Mouse (Mus musculus): ENCODE measurements around the gene Sprr2h. TPM values are rescaled to one million over a fixed set of nuclear protein-coding genes. Genes with fewer than 3 reads are reported as not detected.

Sprr2h gene
- 1.5 and 4.6 TPM in 2 replicates for polyA plus RNA-seq (2015; fragmentation: Nextera tagmentation; extraction: Ambion mirVana)

DNA sequence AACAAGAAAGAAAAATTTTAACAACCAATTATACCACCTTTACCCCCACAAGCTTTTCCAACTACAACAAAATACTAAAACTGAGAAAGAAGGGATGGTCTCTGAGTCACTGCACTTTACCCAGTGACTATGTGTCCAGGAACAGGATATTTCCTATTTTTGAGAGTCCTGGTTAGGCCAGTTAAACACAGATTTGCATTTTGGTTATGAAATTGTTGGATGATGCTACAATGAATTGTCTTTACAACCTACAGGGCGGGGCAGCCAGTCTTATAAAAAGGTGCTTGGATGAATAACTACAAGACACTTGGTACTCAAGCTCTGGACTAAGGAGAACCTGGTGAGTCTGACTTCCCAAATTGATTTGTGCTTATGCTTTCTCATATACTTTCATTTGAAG is at the start of gene Sprr2h:
TSS of gene Sprr2h (plus strand) at position 301 of the 400 bp plus-strand sequence.
- 82% methylated on average over 1 of the region's 1 CpGs for WGBS
- H3K27me3 ChIP-seq = no peaks in the 10 kb centered on the region
- no peak within 1 kb of the TSS for H3K27ac ChIP-seq (replicated peaks)
- no peak within 1 kb of the TSS for H3K4me2 ChIP-seq (replicated peaks)
- ATAC-seq (ENCODE audit: insufficient number of reproducible peaks, low FRiP score, low TSS enrichment, low read depth) = no peak
- H3K36me3 ChIP-seq = no peaks in the 10 kb centered on the region
- no peak within 1 kb of the TSS for H3K9ac ChIP-seq
- no peaks in the 10 kb centered on the region for H3K4me1 ChIP-seq
- no peaks in the 10 kb centered on the region for H3K9me3 ChIP-seq (replicated peaks)
- no peak within 1 kb of the TSS for H3K4me3 ChIP-seq (replicated peaks)

DNA sequence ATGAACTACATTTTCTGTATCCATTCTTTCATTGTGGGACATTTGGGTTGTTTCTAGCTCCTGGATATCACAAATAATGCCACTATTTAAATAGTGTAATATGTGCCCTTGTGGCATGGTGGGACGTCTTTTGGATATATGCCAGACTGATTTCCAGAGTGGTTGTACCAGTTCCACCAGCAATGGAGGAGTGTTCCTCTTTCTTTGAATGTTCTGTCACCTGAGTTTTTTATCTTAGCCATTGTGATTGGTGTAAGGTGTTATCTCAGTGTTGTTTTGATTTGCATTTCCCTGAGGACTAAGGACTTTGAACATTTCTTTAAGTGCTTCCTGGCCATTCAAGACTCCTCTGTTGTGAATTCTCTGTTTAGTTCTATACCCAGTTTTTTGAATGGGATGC is 49.2 kb upstream of the Sprr2h start:
- Histone ChIP-seq H3K4me2 (replicated peaks) (no peak overlapping the region), H3K27me3 (no peaks in the 10 kb centered on the region), H3K4me3 (replicated peaks) (no peak overlapping the region), H3K36me3 (no peaks in the 10 kb centered on the region), H3K27ac (replicated peaks) (no peak overlapping the region), H3K9ac (no peak overlapping the region), H3K9me3 (replicated peaks) (no peaks in the 10 kb centered on the region), H3K4me1 (no peaks in the 10 kb centered on the region)
- WGBS = 60% methylated on average over 1 of the region's 1 CpGs
- no peak for ATAC-seq (ENCODE audit: insufficient number of reproducible peaks, low FRiP score, low TSS enrichment, low read depth)

DNA sequence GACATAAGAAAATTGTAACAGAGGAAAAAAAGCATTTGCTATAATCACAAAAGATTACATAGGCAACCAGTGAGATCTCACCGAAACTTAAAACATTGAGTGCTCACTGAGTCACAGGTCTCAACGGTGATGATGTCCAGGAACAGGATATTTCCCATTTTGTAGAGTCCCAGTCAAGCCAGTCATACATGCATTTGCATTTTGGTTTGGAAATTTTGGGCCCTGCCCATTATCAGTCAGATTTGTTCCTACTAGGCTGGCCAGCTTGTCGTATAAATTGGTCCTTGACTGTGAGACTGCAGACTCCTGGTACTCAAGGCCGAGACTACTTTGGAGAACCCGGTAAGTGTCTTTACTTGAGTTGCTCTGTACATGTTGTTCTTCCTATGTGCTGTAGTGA is 46.6 kb upstream of the Sprr2h start, which contains the start of gene Sprr2d:
TSS of gene Sprr2d (plus strand) at position 301 of the 400 bp plus-strand sequence.
- Histone ChIP-seq H3K27ac (replicated peaks) (no peak within 1 kb of the TSS), H3K4me2 (replicated peaks) (no peak within 1 kb of the TSS), H3K36me3 (no peaks in the 10 kb centered on the region), H3K4me1 (no peaks in the 10 kb centered on the region), H3K27me3 (no peaks in the 10 kb centered on the region), H3K4me3 (replicated peaks) (no peak within 1 kb of the TSS), H3K9ac (no peak within 1 kb of the TSS), H3K9me3 (replicated peaks) (no peaks in the 10 kb centered on the region)
- ATAC-seq (ENCODE audit: insufficient number of reproducible peaks, low FRiP score, low TSS enrichment, low read depth) = no peak
- 87% methylated on average over 5 of the region's 5 CpGs for WGBS

DNA sequence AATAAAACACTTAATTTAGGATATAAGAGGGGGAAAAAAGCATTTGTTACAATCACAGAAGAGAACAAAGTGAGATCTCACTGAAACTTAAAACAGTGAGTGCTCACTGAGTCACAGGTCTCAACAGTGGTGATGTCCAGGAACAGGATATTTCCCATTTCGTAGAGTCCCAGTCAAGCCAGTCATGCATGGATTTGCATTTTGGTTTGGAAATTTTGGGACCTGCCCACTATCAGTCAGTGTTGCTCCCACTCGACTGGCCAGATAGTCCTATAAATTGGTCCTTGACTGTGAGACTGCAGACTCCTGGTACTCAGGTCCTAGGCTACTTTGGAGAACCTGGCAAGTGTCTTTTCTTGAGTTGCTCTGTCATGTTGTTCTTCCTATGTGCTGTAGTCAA is 33.6 kb upstream of the Sprr2h start, which contains the start of gene Sprr2e:
TSS of gene Sprr2e (plus strand) at position 301 of the 400 bp plus-strand sequence.
- Histone ChIP-seq H3K9ac (no peak within 1 kb of the TSS), H3K27ac (replicated peaks) (no peak within 1 kb of the TSS), H3K9me3 (replicated peaks) (no peaks in the 10 kb centered on the region), H3K36me3 (no peaks in the 10 kb centered on the region), H3K4me3 (replicated peaks) (no peak within 1 kb of the TSS), H3K27me3 (no peaks in the 10 kb centered on the region), H3K4me2 (replicated peaks) (no peak within 1 kb of the TSS), H3K4me1 (no peaks in the 10 kb centered on the region)
- WGBS = 74% methylated on average over 2 of the region's 2 CpGs
- ATAC-seq (ENCODE audit: insufficient number of reproducible peaks, low FRiP score, low TSS enrichment, low read depth) = no peak

DNA sequence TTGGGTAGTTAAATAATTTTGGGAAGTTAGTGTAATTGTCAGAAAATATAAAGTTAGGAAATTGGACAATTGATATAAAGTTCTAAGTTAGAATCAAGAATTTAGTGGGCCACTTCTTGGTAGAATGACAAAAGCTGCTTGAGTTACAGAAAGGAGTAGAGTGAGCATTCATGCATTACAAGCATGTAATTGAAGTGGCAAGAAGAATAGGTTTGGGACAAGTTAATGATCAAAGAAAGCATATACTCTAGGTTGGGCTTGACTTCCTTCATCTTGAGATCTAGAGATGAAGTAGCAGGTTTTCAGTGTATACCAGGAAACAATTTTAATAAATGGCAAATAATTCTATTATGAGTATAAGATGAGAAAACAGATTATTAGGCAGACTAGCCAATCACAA is 23.9 kb upstream of the Sprr2h start:
- Histone ChIP-seq H3K4me3 (replicated peaks) (no peak overlapping the region), H3K27me3 (no peaks in the 10 kb centered on the region), H3K9me3 (replicated peaks) (no peaks in the 10 kb centered on the region), H3K4me1 (no peaks in the 10 kb centered on the region), H3K36me3 (no peaks in the 10 kb centered on the region), H3K9ac (no peak overlapping the region), H3K4me2 (replicated peaks) (no peak overlapping the region), H3K27ac (replicated peaks) (no peak overlapping the region)
- ATAC-seq (ENCODE audit: insufficient number of reproducible peaks, low FRiP score, low TSS enrichment, low read depth) = no peak

DNA sequence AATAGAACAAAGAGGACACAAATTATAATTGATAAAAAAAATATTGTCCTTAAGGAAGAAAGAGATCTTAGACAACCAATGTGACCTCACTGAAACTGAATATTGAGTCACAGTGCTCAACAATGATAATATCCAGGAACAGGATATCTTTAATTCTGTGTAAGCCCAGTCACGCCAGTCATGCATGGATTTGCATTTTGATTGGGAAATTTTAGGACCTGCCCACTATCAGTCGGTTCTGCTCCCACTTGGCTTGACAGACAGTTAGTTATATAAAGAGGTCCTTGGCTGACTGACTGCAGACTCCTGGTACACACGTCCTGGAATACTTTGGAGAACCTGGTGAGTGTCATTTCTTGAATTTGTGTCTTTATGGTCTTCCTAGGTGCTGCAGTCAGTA is 20.6 kb upstream of the Sprr2h start, which contains the start of gene Sprr2f:
TSS of gene Sprr2f (plus strand) at position 301 of the 400 bp plus-strand sequence.
- no peak for ATAC-seq (ENCODE audit: insufficient number of reproducible peaks, low FRiP score, low TSS enrichment, low read depth)
- WGBS = 64% methylated on average over 3 of the region's 3 CpGs

DNA sequence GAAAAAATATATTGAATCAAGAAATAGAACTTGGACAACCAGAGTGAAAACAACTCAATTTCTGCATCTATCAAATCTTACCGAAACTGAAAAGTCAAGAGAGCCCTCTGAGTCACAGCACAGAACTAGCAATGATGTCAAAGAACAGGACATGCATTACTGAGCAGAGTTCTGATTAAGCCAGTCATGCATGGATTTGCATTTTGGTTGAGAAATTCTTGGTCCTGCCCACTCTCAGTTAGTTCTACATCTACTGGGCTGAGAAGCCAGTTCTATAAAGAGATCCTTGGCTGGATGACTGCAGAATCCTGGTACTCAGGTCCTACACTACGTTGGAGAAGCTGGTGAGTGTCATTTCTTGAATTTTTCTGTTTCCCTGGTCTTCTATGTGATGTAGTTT is 11.9 kb upstream of the Sprr2h start:
- WGBS = 66% methylated on average over 2 of the region's 2 CpGs
- Histone ChIP-seq H3K36me3 (no peaks in the 10 kb centered on the region), H3K27ac (replicated peaks) (no peak overlapping the region), H3K27me3 (no peaks in the 10 kb centered on the region), H3K4me1 (no peaks in the 10 kb centered on the region), H3K4me2 (replicated peaks) (no peak overlapping the region), H3K9me3 (replicated peaks) (no peaks in the 10 kb centered on the region), H3K9ac (no peak overlapping the region), H3K4me3 (replicated peaks) (no peak overlapping the region)
- ATAC-seq (ENCODE audit: insufficient number of reproducible peaks, low FRiP score, low TSS enrichment, low read depth) = no peak

More for the DNA sequence above, 20.6 kb upstream of the Sprr2h start, which contains the start of gene Sprr2f:
- H3K4me3 ChIP-seq (replicated peaks) = no peak within 1 kb of the TSS
- H3K27ac ChIP-seq (replicated peaks) = no peak within 1 kb of the TSS
- H3K9ac ChIP-seq = no peak within 1 kb of the TSS
- H3K4me1 ChIP-seq = no peaks in the 10 kb centered on the region
- no peak within 1 kb of the TSS for H3K4me2 ChIP-seq (replicated peaks)
- H3K9me3 ChIP-seq (replicated peaks) = no peaks in the 10 kb centered on the region
- H3K36me3 ChIP-seq = no peaks in the 10 kb centered on the region
- H3K27me3 ChIP-seq = no peaks in the 10 kb centered on the region

DNA sequence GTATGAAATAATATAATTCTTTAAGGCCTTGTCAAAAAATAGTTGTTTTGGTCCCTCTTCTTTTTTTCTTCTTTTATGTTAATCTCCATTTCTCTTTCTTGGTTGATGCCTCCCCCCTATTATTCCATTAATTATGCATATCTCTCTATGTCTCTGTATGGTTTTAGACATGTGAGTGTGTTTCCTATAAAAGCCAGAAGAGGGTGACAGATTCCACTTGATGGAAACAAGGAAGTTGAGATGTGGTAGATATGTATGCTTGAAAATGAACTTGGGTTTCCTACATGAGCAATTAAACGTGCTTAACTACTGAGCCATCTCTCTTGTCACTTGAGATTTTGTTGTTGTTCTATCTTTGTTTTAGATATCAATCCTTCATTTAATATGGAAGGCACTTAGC is 8.8 kb downstream of the Sprr2h start:
- Histone ChIP-seq H3K9ac (no peak overlapping the region), H3K27me3 (no peaks in the 10 kb centered on the region), H3K36me3 (no peaks in the 10 kb centered on the region), H3K9me3 (replicated peaks) (no peaks in the 10 kb centered on the region), H3K4me3 (replicated peaks) (no peak overlapping the region), H3K4me2 (replicated peaks) (no peak overlapping the region), H3K27ac (replicated peaks) (no peak overlapping the region), H3K4me1 (no peaks in the 10 kb centered on the region)
- 39% methylated on average over 1 of the region's 1 CpGs for WGBS
- ATAC-seq (ENCODE audit: insufficient number of reproducible peaks, low FRiP score, low TSS enrichment, low read depth) = no peak

DNA sequence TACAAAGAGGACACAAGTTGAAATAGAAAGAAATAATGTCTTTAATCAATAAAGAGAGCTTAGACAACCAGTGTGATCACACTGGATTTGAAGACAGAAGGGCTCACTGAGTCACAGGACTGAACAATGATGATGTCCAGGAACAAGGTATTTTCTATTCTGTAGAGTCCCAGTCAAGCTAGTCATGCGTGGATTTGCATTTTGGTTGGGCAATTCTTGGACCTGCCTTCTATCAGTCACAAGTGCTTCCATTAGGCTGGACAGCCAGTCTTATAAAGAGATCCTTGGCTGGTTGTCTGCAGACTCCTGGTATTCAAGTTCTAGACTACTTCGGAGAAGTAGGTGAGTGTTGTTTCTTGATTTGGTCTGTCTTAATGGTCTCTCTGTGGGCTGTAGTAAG is 22.2 kb downstream of the Sprr2h start, which contains the start of gene Sprr2i:
TSS of gene Sprr2i (plus strand) at position 301 of the 400 bp plus-strand sequence.
- Histone ChIP-seq H3K4me3 (replicated peaks) (no peak within 1 kb of the TSS), H3K9ac (no peak within 1 kb of the TSS), H3K9me3 (replicated peaks) (no peaks in the 10 kb centered on the region), H3K4me2 (replicated peaks) (no peak within 1 kb of the TSS), H3K27ac (replicated peaks) (no peak within 1 kb of the TSS), H3K36me3 (no peaks in the 10 kb centered on the region), H3K4me1 (no peaks in the 10 kb centered on the region), H3K27me3 (no peaks in the 10 kb centered on the region)
- ATAC-seq (ENCODE audit: insufficient number of reproducible peaks, low FRiP score, low TSS enrichment, low read depth) = no peak
- 89% methylated on average over 2 of the region's 2 CpGs for WGBS

DNA sequence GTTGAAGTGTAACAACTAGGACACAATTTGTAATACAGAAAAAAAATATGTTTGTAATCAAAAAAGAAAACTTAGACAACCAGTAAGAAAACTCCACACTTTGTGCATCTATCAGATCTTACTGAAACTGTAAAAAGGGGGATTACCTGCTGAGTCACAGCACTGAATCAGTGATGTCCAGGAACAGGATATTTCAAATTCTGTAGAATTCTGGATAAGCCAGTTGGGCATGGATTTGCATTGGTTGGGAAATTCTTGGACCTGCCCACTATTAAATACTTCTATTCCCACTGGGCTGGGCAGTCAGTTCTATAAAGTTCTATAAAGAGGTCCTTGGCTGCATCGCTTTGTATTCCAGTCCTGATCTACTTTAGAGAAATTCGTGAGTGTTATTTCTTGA is 32.3 kb downstream of the Sprr2h start, which contains the start of gene Sprr2j-ps:
TSS of gene Sprr2j-ps (plus strand) at position 301 of the 400 bp plus-strand sequence.
- ATAC-seq (ENCODE audit: insufficient number of reproducible peaks, low FRiP score, low TSS enrichment, low read depth) = no peak

DNA sequence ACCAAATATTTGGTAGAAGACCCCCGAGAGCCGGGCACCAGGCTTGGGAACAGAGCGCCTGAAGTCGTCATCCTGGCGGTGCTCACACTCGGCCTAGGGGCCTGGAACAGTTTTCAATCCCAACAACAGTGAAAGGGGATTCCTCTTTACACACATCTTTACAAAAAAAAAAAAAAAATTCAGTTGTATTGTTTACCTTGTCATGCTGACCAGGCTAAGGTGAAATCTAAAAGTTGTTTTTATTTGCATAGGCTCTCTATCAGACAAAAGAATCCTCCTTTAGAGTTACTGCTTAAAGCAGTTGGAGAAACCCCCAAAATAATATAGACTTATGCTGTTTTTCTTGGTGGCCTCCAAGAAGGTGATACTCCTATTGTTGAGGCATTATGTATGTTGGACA is 43.8 kb downstream of the Sprr2h start, which contains the start of gene Gm9774:
TSS of gene Gm9774 (minus strand) at position 101 of the 400 bp plus-strand sequence.
- H3K9me3 ChIP-seq (replicated peaks) = no peaks in the 10 kb centered on the region
- no peak within 1 kb of the TSS for H3K27ac ChIP-seq (replicated peaks)
- H3K27me3 ChIP-seq = no peaks in the 10 kb centered on the region
- no peak within 1 kb of the TSS for H3K4me2 ChIP-seq (replicated peaks)
- no peak within 1 kb of the TSS for H3K4me3 ChIP-seq (replicated peaks)
- 89% methylated on average over 6 of the region's 6 CpGs for WGBS
- no peaks in the 10 kb centered on the region for H3K36me3 ChIP-seq
- H3K4me1 ChIP-seq = no peaks in the 10 kb centered on the region
- H3K9ac ChIP-seq = no peak within 1 kb of the TSS
- no peak for ATAC-seq (ENCODE audit: insufficient number of reproducible peaks, low FRiP score, low TSS enrichment, low read depth)

More for the DNA sequence above, 32.3 kb downstream of the Sprr2h start, which contains the start of gene Sprr2j-ps:
- H3K27me3 ChIP-seq = no peaks in the 10 kb centered on the region
- H3K36me3 ChIP-seq = no peaks in the 10 kb centered on the region
- no peak within 1 kb of the TSS for H3K27ac ChIP-seq (replicated peaks)
- H3K9ac ChIP-seq = no peak within 1 kb of the TSS
- no peak within 1 kb of the TSS for H3K4me3 ChIP-seq (replicated peaks)
- no peak within 1 kb of the TSS for H3K4me2 ChIP-seq (replicated peaks)
- no peaks in the 10 kb centered on the region for H3K4me1 ChIP-seq
- 91% methylated on average over 2 of the region's 2 CpGs for WGBS
- no peaks in the 10 kb centered on the region for H3K9me3 ChIP-seq (replicated peaks)

DNA sequence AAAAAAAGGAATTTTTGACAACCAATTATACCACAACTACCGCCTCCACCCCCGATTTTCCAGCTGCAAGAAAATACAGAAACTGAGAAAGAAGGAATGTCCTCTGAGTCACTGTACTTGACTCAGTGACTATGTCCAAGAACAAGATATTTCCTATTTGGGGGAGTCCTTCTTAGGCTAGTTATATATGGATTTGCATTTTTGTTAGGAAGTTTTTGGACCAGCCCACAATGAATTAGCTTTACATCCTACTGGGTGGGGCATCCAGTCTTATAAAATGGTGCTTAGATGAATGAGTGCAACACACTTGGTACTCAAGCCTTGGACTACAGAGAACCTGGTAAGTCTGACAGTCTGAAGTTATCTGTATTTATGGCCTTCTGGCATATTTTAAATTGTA is 46.8 kb downstream of the Sprr2h start, which contains the start of gene Sprr2k:
TSS of gene Sprr2k (plus strand) at position 301 of the 400 bp plus-strand sequence.
- Histone ChIP-seq H3K4me3 (replicated peaks) (no peak within 1 kb of the TSS), H3K36me3 (no peaks in the 10 kb centered on the region), H3K27ac (replicated peaks) (no peak within 1 kb of the TSS), H3K4me2 (replicated peaks) (no peak within 1 kb of the TSS), H3K9me3 (replicated peaks) (no peaks in the 10 kb centered on the region), H3K4me1 (no peaks in the 10 kb centered on the region), H3K9ac (no peak within 1 kb of the TSS), H3K27me3 (no peaks in the 10 kb centered on the region)
- no peak for ATAC-seq (ENCODE audit: insufficient number of reproducible peaks, low FRiP score, low TSS enrichment, low read depth)
- WGBS = 72% methylated on average over 2 of the region's 2 CpGs

Data from embryonic facial prominence, embryonic 15.5 days (tissue).